Mouse (Mus musculus): ENCODE data around the gene Zmat5. TPM values are rescaled to one million over a fixed set of nuclear protein-coding genes. Genes with fewer than 3 reads are reported as not detected.

Zmat5 gene
- 69.2 and 81.5 TPM in 2 replicates for polyA plus RNA-seq (2016; fragmentation: Nextera tagmentation; extraction: Ambion mirVana)

- under 1% methylated on average over 47 of the region's 47 CpGs for WGBS
- peak; percentile 97 for ATAC-seq (ENCODE audit: low FRiP score, low read depth)
- H3K9ac ChIP-seq (replicated peaks) = peak within 1 kb of the TSS; percentile 66
- H3K4me2 ChIP-seq (replicated peaks) = peak within 1 kb of the TSS; percentile 94
- H3K27ac ChIP-seq (replicated peaks) = no peak within 1 kb of the TSS
- H3K9me3 ChIP-seq = no peaks in the 10 kb centered on the region
- H3K4me3 ChIP-seq = peak within 1 kb of the TSS; percentile 61
- no peaks in the 10 kb centered on the region for H3K27me3 ChIP-seq
- H3K36me3 ChIP-seq = peaks cover 21% of the 10 kb centered on the region
- peaks cover 16% of the 10 kb centered on the region for H3K4me1 ChIP-seq
These were observed at the start of gene Zmat5, which contains the start of gene Uqcr10 for GRCm38 (mm10) chr11:4704072-4704964. TSS of gene Zmat5 (plus strand) at chr11:4704678. TSS of gene Uqcr10 (minus strand) at chr11:4704342.

- no peaks in the 10 kb centered on the region for H3K4me1 ChIP-seq
- H3K9me3 ChIP-seq = no peaks in the 10 kb centered on the region
- H3K4me3 ChIP-seq = no peak overlapping the region
- no peak overlapping the region for H3K27ac ChIP-seq (replicated peaks)
- ATAC-seq (ENCODE audit: low FRiP score, low read depth) = no peak
- peaks cover 62% of the 10 kb centered on the region for H3K36me3 ChIP-seq
- no peak overlapping the region for H3K4me2 ChIP-seq (replicated peaks)
- H3K27me3 ChIP-seq = no peaks in the 10 kb centered on the region
- no peak overlapping the region for H3K9ac ChIP-seq (replicated peaks)
- WGBS = 82% methylated on average over 1 of the region's 1 CpGs
These were observed 44.7 kb upstream of the Zmat5 start for GRCm38 (mm10) chr11:4659818-4660217.

GRCm38 (mm10) chr11:4660309-4661025, 44.0 kb upstream of the Zmat5 start:
- peaks cover 61% of the 10 kb centered on the region for H3K36me3 ChIP-seq
- no peak overlapping the region for H3K9ac ChIP-seq (replicated peaks)
- no peak overlapping the region for H3K4me3 ChIP-seq
- H3K9me3 ChIP-seq = no peaks in the 10 kb centered on the region
- H3K27me3 ChIP-seq = no peaks in the 10 kb centered on the region
- ATAC-seq (ENCODE audit: low FRiP score, low read depth) = no peak
- no peaks in the 10 kb centered on the region for H3K4me1 ChIP-seq
- 81% methylated on average over 7 of the region's 7 CpGs for WGBS
- H3K4me2 ChIP-seq (replicated peaks) = no peak overlapping the region
- no peak overlapping the region for H3K27ac ChIP-seq (replicated peaks)

GRCm38 (mm10) chr11:4661324-4661723, 43.2 kb upstream of the Zmat5 start:
- no peaks in the 10 kb centered on the region for H3K9me3 ChIP-seq
- no peak overlapping the region for H3K4me3 ChIP-seq
- no peaks in the 10 kb centered on the region for H3K27me3 ChIP-seq
- no peak for ATAC-seq (ENCODE audit: low FRiP score, low read depth)
- H3K9ac ChIP-seq (replicated peaks) = no peak overlapping the region
- no peaks in the 10 kb centered on the region for H3K4me1 ChIP-seq
- 92% methylated on average over 4 of the region's 4 CpGs for WGBS
- no peak overlapping the region for H3K4me2 ChIP-seq (replicated peaks)
- no peak overlapping the region for H3K27ac ChIP-seq (replicated peaks)
- H3K36me3 ChIP-seq = peaks cover 53% of the 10 kb centered on the region

- Histone ChIP-seq H3K9me3 (no peaks in the 10 kb centered on the region), H3K4me3 (no peak overlapping the region), H3K4me1 (no peaks in the 10 kb centered on the region), H3K27me3 (no peaks in the 10 kb centered on the region), H3K27ac (replicated peaks) (no peak overlapping the region), H3K36me3 (peaks cover 53% of the 10 kb centered on the region), H3K9ac (replicated peaks) (no peak overlapping the region), H3K4me2 (replicated peaks) (no peak overlapping the region)
- WGBS = 85% methylated on average over 10 of the region's 10 CpGs
- ATAC-seq (ENCODE audit: low FRiP score, low read depth) = no peak
These were observed 42.5 kb upstream of the Zmat5 start for GRCm38 (mm10) chr11:4661871-4662495.

GRCm38 (mm10) chr11:4662496-4662878, 42.0 kb upstream of the Zmat5 start:
- H3K9ac ChIP-seq (replicated peaks) = no peak overlapping the region
- no peak for ATAC-seq (ENCODE audit: low FRiP score, low read depth)
- H3K9me3 ChIP-seq = no peaks in the 10 kb centered on the region
- H3K4me1 ChIP-seq = no peaks in the 10 kb centered on the region
- no peak overlapping the region for H3K27ac ChIP-seq (replicated peaks)
- no peak overlapping the region for H3K4me3 ChIP-seq
- WGBS = 94% methylated on average over 11 of the region's 11 CpGs
- no peaks in the 10 kb centered on the region for H3K27me3 ChIP-seq
- H3K36me3 ChIP-seq = peaks cover 53% of the 10 kb centered on the region
- H3K4me2 ChIP-seq (replicated peaks) = no peak overlapping the region

GRCm38 (mm10) chr11:4671736-4672135, 32.7 kb upstream of the Zmat5 start:
- no peaks in the 10 kb centered on the region for H3K4me1 ChIP-seq
- H3K9ac ChIP-seq (replicated peaks) = no peak overlapping the region
- no peak overlapping the region for H3K4me3 ChIP-seq
- no peak for ATAC-seq (ENCODE audit: low FRiP score, low read depth)
- no peak overlapping the region for H3K4me2 ChIP-seq (replicated peaks)
- H3K27ac ChIP-seq (replicated peaks) = no peak overlapping the region
- no peaks in the 10 kb centered on the region for H3K9me3 ChIP-seq
- WGBS = 92% methylated on average over 4 of the region's 4 CpGs
- peaks cover 58% of the 10 kb centered on the region for H3K36me3 ChIP-seq
- no peaks in the 10 kb centered on the region for H3K27me3 ChIP-seq

- Histone ChIP-seq H3K36me3 (peaks cover 65% of the 10 kb centered on the region), H3K9me3 (no peaks in the 10 kb centered on the region), H3K4me2 (replicated peaks) (no peak overlapping the region), H3K27me3 (no peaks in the 10 kb centered on the region), H3K4me1 (no peaks in the 10 kb centered on the region), H3K9ac (replicated peaks) (no peak overlapping the region), H3K27ac (replicated peaks) (no peak overlapping the region), H3K4me3 (no peak overlapping the region)
- ATAC-seq (ENCODE audit: low FRiP score, low read depth) = no peak
- WGBS = 94% methylated on average over 1 of the region's 1 CpGs
These were observed 29.9 kb upstream of the Zmat5 start for GRCm38 (mm10) chr11:4674593-4674992.

GRCm38 (mm10) chr11:4675126-4675562, 29.3 kb upstream of the Zmat5 start:
- no peak overlapping the region for H3K4me3 ChIP-seq
- no peak for ATAC-seq (ENCODE audit: low FRiP score, low read depth)
- H3K36me3 ChIP-seq = peaks cover 70% of the 10 kb centered on the region
- no peaks in the 10 kb centered on the region for H3K9me3 ChIP-seq
- H3K27me3 ChIP-seq = no peaks in the 10 kb centered on the region
- H3K9ac ChIP-seq (replicated peaks) = no peak overlapping the region
- no peak overlapping the region for H3K27ac ChIP-seq (replicated peaks)
- no peaks in the 10 kb centered on the region for H3K4me1 ChIP-seq
- H3K4me2 ChIP-seq (replicated peaks) = no peak overlapping the region
- 92% methylated on average over 6 of the region's 6 CpGs for WGBS

GRCm38 (mm10) chr11:4675693-4676092, 28.8 kb upstream of the Zmat5 start:
- no peak for ATAC-seq (ENCODE audit: low FRiP score, low read depth)
- Histone ChIP-seq H3K36me3 (peaks cover 68% of the 10 kb centered on the region), H3K27ac (replicated peaks) (no peak overlapping the region), H3K4me3 (no peak overlapping the region), H3K4me2 (replicated peaks) (no peak overlapping the region), H3K27me3 (no peaks in the 10 kb centered on the region), H3K9me3 (no peaks in the 10 kb centered on the region), H3K9ac (replicated peaks) (no peak overlapping the region), H3K4me1 (no peaks in the 10 kb centered on the region)
- 93% methylated on average over 6 of the region's 6 CpGs for WGBS

GRCm38 (mm10) chr11:4677250-4677872, 27.1 kb upstream of the Zmat5 start:
- peaks cover 75% of the 10 kb centered on the region for H3K36me3 ChIP-seq
- no peaks in the 10 kb centered on the region for H3K27me3 ChIP-seq
- H3K9me3 ChIP-seq = no peaks in the 10 kb centered on the region
- H3K4me2 ChIP-seq (replicated peaks) = no peak overlapping the region
- no peaks in the 10 kb centered on the region for H3K4me1 ChIP-seq
- H3K4me3 ChIP-seq = no peak overlapping the region
- WGBS = 85% methylated on average over 7 of the region's 7 CpGs
- H3K27ac ChIP-seq (replicated peaks) = no peak overlapping the region
- ATAC-seq (ENCODE audit: low FRiP score, low read depth) = no peak
- H3K9ac ChIP-seq (replicated peaks) = no peak overlapping the region
